Mouse (Mus musculus) embryonic fibroblast, embryonic 13.5 days (primary cell): ENCODE results near the gene Tmprss7.

ENCODE experiments used
- CTCF ChIP-seq: IDR thresholded peaks from 2 replicates; pipeline ENCODE4 v1.5.1; 2011; ENCODE audit warnings: mild to moderate bottlenecking, control low read depth, low read length, moderate library complexity, borderline replicate concordance; ENCODE audit not compliant: insufficient read depth
- POLR2A ChIP-seq: IDR thresholded peaks from 2 replicates; pipeline ENCODE4 v1.6.1; 2011; ENCODE audit warnings: low read depth, mild to moderate bottlenecking, control low read depth, low read length, moderate library complexity

GRCm38 (mm10) chr16:45657574-45658159, 35.8 kb downstream of the Tmprss7 start:
- TF ChIP-seq CTCF (no peak), POLR2A (no peak)
